In genomic region chr8:92881247-92881646, GRCm38 (mm10) we compare ENCODE assay signal across 21 mouse cellular contexts. TPM values are rescaled to one million over a fixed set of nuclear protein-coding genes. Genes with fewer than 3 reads are reported as not detected.
DNase-seq lines count a peak whose midpoint lies in the region; ATAC-seq and TF ChIP-seq lines count a peak whose summit lies in the region.
"Had no signal": no experiment of that assay in that cellular context is flagged by ENCODE, and none has a peak within 500 bp of the region (broad histone marks: within the 10 kb centered on the region; RNA-seq: fewer than 3 reads in every experiment).

No protein-coding gene starts in this region.

- no peaks in the 10 kb centered on the region for H3K9me3 ChIP-seq in liver, embryonic 15.5 days (replicated peaks)
- H3K9me3 ChIP-seq in liver, embryonic 12.5 days (replicated peaks), result no peaks in the 10 kb centered on the region
- no peaks in the 10 kb centered on the region for H3K9me3 ChIP-seq in stomach, postnatal 0 days (ENCODE audit: control insufficient read depth, low read length)
- H3K9me3 ChIP-seq: forebrain, embryonic 15.5 days; hindbrain, embryonic 15.5 days had no signal

- H3K4me3 ChIP-seq in liver, embryonic 15.5 days (replicated peaks), result no peak overlapping the region
- no peak overlapping the region for H3K4me3 ChIP-seq in liver, embryonic 12.5 days
- no peak overlapping the region for H3K4me3 ChIP-seq in bone marrow macrophage, adult 2 months (ENCODE audit: insufficient read depth, low read length)
- H3K4me3 ChIP-seq in embryonic fibroblast, embryonic 13.5 days (ENCODE audit: insufficient read depth, low read length), result no peak overlapping the region
- no peak overlapping the region for H3K4me3 ChIP-seq in stomach, postnatal 0 days (ENCODE audit: low read depth, low read length)
- H3K4me3 ChIP-seq: embryonic facial prominence, embryonic 15.5 days; forebrain, embryonic 15.5 days; heart, embryonic 12.5 days; hindbrain, embryonic 15.5 days had no signal

- ATAC-seq in liver, embryonic 15.5 days (ENCODE audit: insufficient read depth), result 0 out of 2 replicates have a peak, but pooled peaks have one; percentile 15
- ATAC-seq in liver, embryonic 12.5 days, result no peak
- peak; percentile 95 for ATAC-seq in megakaryocyte progenitor cell, adult 5-6 weeks (replicated peaks; ENCODE audit: poor library complexity)
- ATAC-seq in stomach, postnatal 0 days (ENCODE audit: low FRiP score, low TSS enrichment), result no peak
- ATAC-seq: forebrain, embryonic 15.5 days; intestine, embryonic 16.5 days had no signal

- TF ChIP-seq EP300 in stomach, postnatal 0 days (optimal IDR thresholded peaks at IDR 0.05), result no peak

- TF ChIP-seq POLR2A in bone marrow macrophage, adult 2 months (IDR thresholded peaks at IDR 0.05; ENCODE audit: borderline replicate concordance, low read depth, low read length), result no peak
- TF ChIP-seq POLR2A in embryonic fibroblast, embryonic 13.5 days (IDR thresholded peaks at IDR 0.05; ENCODE audit: low read depth, low read length), result no peak

- H3K27me3 ChIP-seq in liver, embryonic 15.5 days, result no peaks in the 10 kb centered on the region
- no peaks in the 10 kb centered on the region for H3K27me3 ChIP-seq in liver, embryonic 12.5 days (replicated peaks)
- H3K27me3 ChIP-seq in stomach, postnatal 0 days (ENCODE audit: control insufficient read depth, insufficient read depth, low read length), result no peaks in the 10 kb centered on the region
- H3K27me3 ChIP-seq: CH12.LX; embryonic facial prominence, embryonic 15.5 days; forebrain, embryonic 15.5 days; heart, embryonic 12.5 days; hindbrain, embryonic 15.5 days had no signal

- no peak overlapping the region for H3K27ac ChIP-seq in liver, embryonic 15.5 days (replicated peaks)
- H3K27ac ChIP-seq in liver, embryonic 12.5 days, result no peak overlapping the region
- peak overlapping the region; percentile 23; the same call in 1 of the 2 replicates for H3K27ac ChIP-seq in bone marrow macrophage, adult 2 months (ENCODE audit: insufficient read depth, low read depth, low read length)
- peak overlapping the region; percentile 4 for H3K27ac ChIP-seq in embryonic fibroblast, embryonic 13.5 days (ENCODE audit: insufficient read depth, low read length)
- no peak overlapping the region for H3K27ac ChIP-seq in stomach, postnatal 0 days (replicated peaks)
- H3K27ac ChIP-seq: embryonic facial prominence, embryonic 15.5 days; forebrain, embryonic 15.5 days; hindbrain, embryonic 15.5 days had no signal

- H3K4me1 ChIP-seq in liver, embryonic 15.5 days (replicated peaks), result no peaks in the 10 kb centered on the region
- no peaks in the 10 kb centered on the region for H3K4me1 ChIP-seq in liver, embryonic 12.5 days
- H3K4me1 ChIP-seq in bone marrow macrophage, adult 2 months (ENCODE audit: control insufficient read depth, insufficient read depth, low read length), result peaks cover 16% of the 10 kb centered on the region
- peaks cover 2% of the 10 kb centered on the region; the same call in 1 of the 2 replicates for H3K4me1 ChIP-seq in embryonic fibroblast, embryonic 13.5 days (ENCODE audit: control insufficient read depth, insufficient read depth, low read length)
- no peaks in the 10 kb centered on the region for H3K4me1 ChIP-seq in stomach, postnatal 0 days (replicated peaks; ENCODE audit: control insufficient read depth, insufficient read depth)
- H3K4me1 ChIP-seq: embryonic facial prominence, embryonic 15.5 days; forebrain, embryonic 15.5 days; heart, embryonic 12.5 days; hindbrain, embryonic 15.5 days had no signal

- WGBS in liver, embryonic 15.5 days (ENCODE audit: insufficient replicate concordance), result 38% methylated on average over 4 of the region's 4 CpGs
- 51% methylated on average over 4 of the region's 4 CpGs for WGBS in liver, embryonic 12.5 days (ENCODE audit: insufficient replicate concordance)
- 46% methylated on average over 4 of the region's 4 CpGs for WGBS in stomach, postnatal 0 days

- DNase-seq in stomach, postnatal 0 days (ENCODE audit: low spot score), result no peak
- DNase-seq in urinary bladder, postnatal 10 days (ENCODE audit: low spot score), result no peak
- DNase-seq: adrenal gland, adult 2 months; cerebellum, adult 8-10 months; cerebellum, postnatal 25 days; gastrocnemius, postnatal 10 days had no signal

- H3K9ac ChIP-seq in liver, embryonic 15.5 days, result no peak overlapping the region
- no peak overlapping the region for H3K9ac ChIP-seq in liver, embryonic 12.5 days
- H3K9ac ChIP-seq in stomach, postnatal 0 days (ENCODE audit: low read length), result no peak overlapping the region
- H3K9ac ChIP-seq: embryonic facial prominence, embryonic 15.5 days; forebrain, embryonic 15.5 days; heart, embryonic 12.5 days; hindbrain, embryonic 15.5 days had no signal

- no peaks in the 10 kb centered on the region for H3K36me3 ChIP-seq in liver, embryonic 15.5 days (replicated peaks)
- H3K36me3 ChIP-seq in liver, embryonic 12.5 days, result no peaks in the 10 kb centered on the region
- no peaks in the 10 kb centered on the region for H3K36me3 ChIP-seq in stomach, postnatal 0 days (ENCODE audit: control insufficient read depth, insufficient read depth, low read length)
- H3K36me3 ChIP-seq: forebrain, embryonic 15.5 days had no signal

- no peak overlapping the region for H3K4me2 ChIP-seq in liver, embryonic 15.5 days
- H3K4me2 ChIP-seq in liver, embryonic 12.5 days, result no peak overlapping the region
- no peak overlapping the region for H3K4me2 ChIP-seq in stomach, postnatal 0 days (replicated peaks; ENCODE audit: low read depth)
- H3K4me2 ChIP-seq: embryonic facial prominence, embryonic 15.5 days; forebrain, embryonic 15.5 days; heart, embryonic 12.5 days; hindbrain, embryonic 15.5 days had no signal

- no peak for TF ChIP-seq CTCF in bone marrow macrophage, adult 2 months (IDR thresholded peaks at IDR 0.05; ENCODE audit: low read depth, low read length)
- TF ChIP-seq CTCF in embryonic fibroblast, embryonic 13.5 days (IDR thresholded peaks at IDR 0.05; ENCODE audit: borderline replicate concordance, insufficient read depth, low read length), result no peak
- no peak for TF ChIP-seq CTCF in stomach, postnatal 0 days (IDR thresholded peaks at IDR 0.05; ENCODE audit: low read depth)

RNA-seq across cellular contexts. Expression of gene Capns2, which starts 20.0 kb away (rescaled TPM):
- 0.12 TPM in 2 replicates for polyA plus RNA-seq in liver, embryonic 15.5 days (2015; fragmentation: Nextera tagmentation; extraction: Ambion mirVana)
- polyA plus RNA-seq in liver, embryonic 12.5 days (2016; fragmentation: Nextera tagmentation; extraction: Ambion mirVana), result not detected in 2 replicates
- polyA plus RNA-seq in bone marrow macrophage, adult 2 months (2012; ENCODE audit: insufficient read depth, insufficient read length, missing spikeins), result 2.8 and 4.9 TPM in 2 replicates
- polyA plus RNA-seq in embryonic fibroblast, embryonic 13.5 days (2011; ENCODE audit: insufficient read length, low read depth, missing spikeins), result 1.7 TPM in 1 of 2 replicates, not detected in the other
- total RNA-seq in megakaryocyte progenitor cell, adult 5-6 weeks (2015), result 0.37 and 0.85 TPM in 2 replicates
- not detected in 2 replicates for total RNA-seq in megakaryocyte progenitor cell, adult 5-6 weeks (2017)
- polyA plus RNA-seq in stomach, postnatal 0 days (2015; fragmentation: Nextera tagmentation; extraction: Ambion mirVana), result 48.8 and 52.8 TPM in 2 replicates
- total RNA-seq: CH12.LX; heart, adult 8-10 months; heart, postnatal 25 days had no signal
- polyA plus RNA-seq: adrenal gland, adult 2 months; forebrain, embryonic 11.5 days; hindbrain, embryonic 11.5 days; intestine, embryonic 16.5 days had no signal

RNA-seq across cellular contexts. Expression of gene Lpcat2, which starts 26.1 kb away (rescaled TPM):
- polyA plus RNA-seq in liver, embryonic 15.5 days (2015; fragmentation: Nextera tagmentation; extraction: Ambion mirVana), result 4.3 and 4.5 TPM in 2 replicates
- polyA plus RNA-seq in liver, embryonic 12.5 days (2016; fragmentation: Nextera tagmentation; extraction: Ambion mirVana), result 4.8 and 5.0 TPM in 2 replicates
- 130 TPM in 2 replicates for polyA plus RNA-seq in bone marrow macrophage, adult 2 months (2012; ENCODE audit: insufficient read depth, insufficient read length, missing spikeins)
- 4.3 and 7.6 TPM in 2 replicates for polyA plus RNA-seq in embryonic fibroblast, embryonic 13.5 days (2011; ENCODE audit: insufficient read length, low read depth, missing spikeins)
- total RNA-seq in megakaryocyte progenitor cell, adult 5-6 weeks (2015), result 12.9 and 16.5 TPM in 2 replicates
- total RNA-seq in megakaryocyte progenitor cell, adult 5-6 weeks (2017), result 10.0 and 12.0 TPM in 2 replicates
- polyA plus RNA-seq in stomach, postnatal 0 days (2015; fragmentation: Nextera tagmentation; extraction: Ambion mirVana), result 13.6 and 15.4 TPM in 2 replicates
- total RNA-seq: CH12.LX had no signal

RNA-seq across cellular contexts. Expression of gene Mmp2, which starts 54.2 kb away (rescaled TPM):
- 9.5 and 10.7 TPM in 2 replicates for polyA plus RNA-seq in liver, embryonic 15.5 days (2015; fragmentation: Nextera tagmentation; extraction: Ambion mirVana)
- 22.6 and 25.3 TPM in 2 replicates for polyA plus RNA-seq in liver, embryonic 12.5 days (2016; fragmentation: Nextera tagmentation; extraction: Ambion mirVana)
- polyA plus RNA-seq in bone marrow macrophage, adult 2 months (2012; ENCODE audit: insufficient read depth, insufficient read length, missing spikeins), result 0.75 and 2.5 TPM in 2 replicates
- polyA plus RNA-seq in embryonic fibroblast, embryonic 13.5 days (2011; ENCODE audit: insufficient read length, low read depth, missing spikeins), result 359 and 374 TPM in 2 replicates
- 0.59 and 0.79 TPM in 2 replicates for total RNA-seq in megakaryocyte progenitor cell, adult 5-6 weeks (2015)
- 0.37 and 1.6 TPM in 2 replicates for total RNA-seq in megakaryocyte progenitor cell, adult 5-6 weeks (2017)
- polyA plus RNA-seq in stomach, postnatal 0 days (2015; fragmentation: Nextera tagmentation; extraction: Ambion mirVana), result 80.4 and 98.8 TPM in 2 replicates
- total RNA-seq: CH12.LX had no signal

Comparison
In these comparisons a context has a peak if more than half of its experiments do, and no peak if none do; other contexts are left out.
1. ATAC-seq: peak in liver, embryonic 15.5 days (single experiment) and megakaryocyte progenitor cell, adult 5-6 weeks (single experiment); none in liver, embryonic 12.5 days (single experiment) and stomach, postnatal 0 days (single experiment).
2. H3K27ac ChIP-seq: peak in bone marrow macrophage, adult 2 months (single experiment) and embryonic fibroblast, embryonic 13.5 days (single experiment); none in liver, embryonic 15.5 days (single experiment), liver, embryonic 12.5 days (single experiment) and stomach, postnatal 0 days (single experiment).